Mouse (Mus musculus): ENCODE results near the gene Adcy1. TPM values are rescaled to one million over a fixed set of nuclear protein-coding genes. Genes with fewer than 3 reads are reported as not detected.
"Not testable (repeated sequence)": the region's sequence is repeated elsewhere in the genome, so short reads cannot be mapped to it uniquely, and the experiment has no call there.

Adcy1 gene
- polyA plus RNA-seq, 1 experiment from 2014 or later: 2.0 TPM

DNA sequence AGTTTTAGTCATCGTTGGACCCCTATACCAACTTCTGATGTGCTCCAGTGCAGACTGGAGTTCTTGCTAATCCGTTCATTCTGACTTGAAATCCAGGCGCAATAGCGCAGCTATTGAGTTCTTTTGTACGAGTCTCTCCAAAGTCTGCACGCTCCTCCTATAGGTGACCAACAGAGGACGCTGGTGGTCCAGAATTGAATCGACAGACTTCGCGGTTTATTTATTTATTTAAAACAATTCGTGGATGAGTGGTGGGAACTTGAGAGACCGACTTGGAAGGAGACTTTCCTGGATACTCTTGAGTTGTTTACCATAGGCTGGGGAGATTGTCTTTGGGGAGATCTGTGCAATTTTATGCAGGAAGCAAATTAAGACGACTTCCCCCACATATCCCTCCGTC is 151.5 kb downstream of the Adcy1 start:
- H3K9me3 ChIP-seq (ENCODE audit: control insufficient read depth, low read length): no peaks in the 10 kb centered on the region
- peaks cover 11% of the 10 kb centered on the region for H3K4me1 ChIP-seq (ENCODE audit: control insufficient read depth, insufficient read depth, low read length)
- DNase-seq (ENCODE audit: low spot score) (peak; percentile 72), ATAC-seq (ENCODE audit: insufficient read depth, low FRiP score, low TSS enrichment) (no peak)
- peak overlapping the region; percentile 86 for H3K4me2 ChIP-seq (ENCODE audit: low read depth)
- H3K27ac ChIP-seq (ENCODE audit: low read depth, low read length): no peak overlapping the region
- H3K36me3 ChIP-seq (ENCODE audit: control insufficient read depth, insufficient read depth, low read length): no peaks in the 10 kb centered on the region
- WGBS: 9% methylated on average over 14 of the region's 14 CpGs
- H3K9ac ChIP-seq (ENCODE audit: low read length): no peak overlapping the region
- peak overlapping the region; percentile 56; the same call in 1 of the 2 replicates for H3K4me3 ChIP-seq (ENCODE audit: low read depth, low read length)
- H3K27me3 ChIP-seq (ENCODE audit: control insufficient read depth, insufficient read depth, low read length): peaks cover 14% of the 10 kb centered on the region

DNA sequence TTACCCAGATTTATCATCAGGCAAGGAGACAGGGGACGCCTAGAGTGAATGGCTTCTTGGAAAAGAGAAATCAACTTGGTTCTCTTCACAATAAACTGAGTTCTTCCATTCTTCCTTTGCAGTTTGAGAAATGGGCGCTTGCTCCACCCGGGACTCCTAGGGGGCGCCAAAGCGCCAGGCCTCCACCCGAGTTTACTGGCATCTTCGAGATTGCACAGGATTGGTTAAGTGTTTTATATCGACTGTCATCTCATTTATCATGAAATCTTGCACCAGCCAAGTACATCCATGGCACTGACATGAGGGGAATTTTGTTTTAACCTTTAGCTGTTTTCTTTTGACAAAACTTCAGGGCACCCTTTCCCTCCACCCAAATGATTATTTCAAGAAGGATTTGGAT is 152.4 kb downstream of the Adcy1 start:
- DNase-seq (ENCODE audit: low spot score) (peak; percentile 75), ATAC-seq (ENCODE audit: insufficient read depth, low FRiP score, low TSS enrichment) (no peak)
- Histone ChIP-seq H3K9me3 (ENCODE audit: control insufficient read depth, low read length) (no peaks in the 10 kb centered on the region), H3K27ac (ENCODE audit: low read depth, low read length) (no peak overlapping the region), H3K4me2 (ENCODE audit: low read depth) (no peak overlapping the region), H3K36me3 (ENCODE audit: control insufficient read depth, insufficient read depth, low read length) (no peaks in the 10 kb centered on the region), H3K4me3 (ENCODE audit: low read depth, low read length) (no peak overlapping the region), H3K9ac (ENCODE audit: low read length) (no peak overlapping the region), H3K4me1 (ENCODE audit: control insufficient read depth, insufficient read depth, low read length) (peaks cover 11% of the 10 kb centered on the region), H3K27me3 (ENCODE audit: control insufficient read depth, insufficient read depth, low read length) (peaks cover 14% of the 10 kb centered on the region)
- WGBS: 20% methylated on average over 8 of the region's 8 CpGs

DNA sequence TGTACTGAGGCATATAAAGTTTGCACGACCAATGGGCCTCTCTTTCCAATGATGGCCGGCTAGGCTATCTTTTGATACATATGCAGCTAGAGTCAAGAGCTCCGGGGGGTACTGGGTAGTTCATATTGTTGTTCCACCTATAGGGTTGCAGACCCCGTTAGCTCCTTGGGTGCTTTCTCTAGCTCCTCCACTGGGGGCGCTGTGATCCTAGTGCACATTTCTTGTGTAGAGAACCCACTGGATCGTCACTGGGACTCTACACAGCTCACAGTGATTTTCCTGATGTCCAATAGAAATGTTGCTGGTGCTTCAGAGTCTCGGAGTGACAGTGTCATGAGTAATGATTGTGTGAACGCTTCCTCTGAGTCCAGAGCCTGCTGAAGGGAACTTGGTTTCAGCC is 158.5 kb downstream of the Adcy1 start:
- not testable (repeated sequence) for H3K9me3 ChIP-seq (ENCODE audit: control insufficient read depth, low read length); ATAC-seq (ENCODE audit: insufficient read depth, low FRiP score, low TSS enrichment); H3K27ac ChIP-seq (ENCODE audit: low read depth, low read length); H3K27me3 ChIP-seq (ENCODE audit: control insufficient read depth, insufficient read depth, low read length); H3K4me1 ChIP-seq (ENCODE audit: control insufficient read depth, insufficient read depth, low read length); H3K4me2 ChIP-seq (ENCODE audit: low read depth); DNase-seq (ENCODE audit: low spot score); H3K4me3 ChIP-seq (ENCODE audit: low read depth, low read length); H3K36me3 ChIP-seq (ENCODE audit: control insufficient read depth, insufficient read depth, low read length); H3K9ac ChIP-seq (ENCODE audit: low read length)
- WGBS: 76% methylated on average over 8 of the region's 8 CpGs

DNA sequence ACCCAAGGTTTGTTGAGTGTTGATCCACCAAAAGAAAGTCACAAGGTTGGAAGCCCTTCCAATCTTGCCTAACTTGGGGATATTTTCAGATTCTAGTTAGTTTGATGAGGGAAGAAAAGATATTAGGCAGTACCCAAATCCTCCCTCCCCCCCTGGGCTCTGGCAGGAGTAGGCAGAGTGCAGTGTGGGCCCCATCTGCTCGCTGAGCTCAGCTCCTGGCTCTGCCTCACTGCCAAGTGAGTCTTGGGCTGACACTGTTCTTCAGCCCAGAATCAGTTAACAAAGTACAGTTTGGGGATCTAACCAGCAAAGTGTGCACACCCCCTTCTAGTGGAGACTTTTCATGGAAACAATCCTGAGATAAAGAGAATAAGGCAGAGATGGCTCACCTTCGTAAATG is 162.9 kb downstream of the Adcy1 start:
- no peak for ATAC-seq (ENCODE audit: insufficient read depth, low FRiP score, low TSS enrichment)
- WGBS: 69% methylated on average over 2 of the region's 2 CpGs
- no peaks in the 10 kb centered on the region for H3K27me3 ChIP-seq (ENCODE audit: control insufficient read depth, insufficient read depth, low read length)

DNA sequence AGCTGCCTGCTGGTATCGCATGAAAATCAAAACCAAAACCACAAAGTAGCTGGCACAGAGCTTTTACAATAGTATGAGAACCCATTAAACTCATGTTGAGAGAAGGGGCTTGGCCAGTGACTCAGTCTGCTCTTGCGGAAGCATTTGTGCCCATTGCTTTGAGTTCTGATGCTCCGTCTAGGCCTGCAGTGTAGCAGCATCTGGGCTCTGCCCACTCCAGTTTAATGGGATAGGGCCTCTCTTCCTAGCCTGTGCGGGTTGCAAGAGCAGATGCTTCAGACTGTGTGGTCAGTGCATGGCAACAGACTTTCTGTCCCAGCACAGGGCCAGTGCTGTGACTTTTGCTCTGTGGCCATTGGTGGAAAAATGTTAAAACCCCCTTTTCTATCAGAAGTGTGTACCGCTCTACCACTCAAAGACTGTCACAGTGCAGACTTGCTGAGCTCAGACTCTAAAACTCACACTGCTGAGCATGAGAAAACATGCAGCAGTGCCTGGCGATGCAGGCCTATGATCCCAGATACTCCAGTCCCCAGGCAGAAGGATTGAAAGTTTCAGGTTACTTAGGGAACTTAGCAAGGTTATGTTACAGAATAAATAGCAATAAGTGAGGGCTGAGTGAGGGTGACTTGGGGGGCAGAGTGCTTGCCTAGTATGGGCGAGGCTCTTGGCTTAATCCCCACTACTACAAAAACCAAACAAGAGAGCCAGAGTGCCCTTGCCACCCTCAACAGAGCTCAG is 163.7 kb downstream of the Adcy1 start:
- no peaks in the 10 kb centered on the region for H3K36me3 ChIP-seq (ENCODE audit: control insufficient read depth, insufficient read depth, low read length)
- DNase-seq (ENCODE audit: low spot score) (no peak), ATAC-seq (ENCODE audit: insufficient read depth, low FRiP score, low TSS enrichment) (no peak)
- no peak overlapping the region for H3K9ac ChIP-seq (ENCODE audit: low read length)
- no peak overlapping the region for H3K4me2 ChIP-seq (ENCODE audit: low read depth)
- H3K9me3 ChIP-seq (ENCODE audit: control insufficient read depth, low read length): no peaks in the 10 kb centered on the region
- WGBS: 78% methylated on average over 7 of the region's 7 CpGs
- H3K4me3 ChIP-seq (ENCODE audit: low read depth, low read length): no peak overlapping the region
- no peaks in the 10 kb centered on the region for H3K27me3 ChIP-seq (ENCODE audit: control insufficient read depth, insufficient read depth, low read length)
- H3K27ac ChIP-seq (ENCODE audit: low read depth, low read length): no peak overlapping the region
- no peaks in the 10 kb centered on the region for H3K4me1 ChIP-seq (ENCODE audit: control insufficient read depth, insufficient read depth, low read length)

More for the DNA sequence above, 162.9 kb downstream of the Adcy1 start:
- Histone ChIP-seq H3K4me3 (ENCODE audit: low read depth, low read length) (no peak overlapping the region), H3K27ac (ENCODE audit: low read depth, low read length) (no peak overlapping the region), H3K36me3 (ENCODE audit: control insufficient read depth, insufficient read depth, low read length) (no peaks in the 10 kb centered on the region), H3K4me2 (ENCODE audit: low read depth) (no peak overlapping the region), H3K4me1 (ENCODE audit: control insufficient read depth, insufficient read depth, low read length) (no peaks in the 10 kb centered on the region), H3K9me3 (ENCODE audit: control insufficient read depth, low read length) (no peaks in the 10 kb centered on the region), H3K9ac (ENCODE audit: low read length) (no peak overlapping the region)
- DNase-seq (ENCODE audit: low spot score): no peak

DNA sequence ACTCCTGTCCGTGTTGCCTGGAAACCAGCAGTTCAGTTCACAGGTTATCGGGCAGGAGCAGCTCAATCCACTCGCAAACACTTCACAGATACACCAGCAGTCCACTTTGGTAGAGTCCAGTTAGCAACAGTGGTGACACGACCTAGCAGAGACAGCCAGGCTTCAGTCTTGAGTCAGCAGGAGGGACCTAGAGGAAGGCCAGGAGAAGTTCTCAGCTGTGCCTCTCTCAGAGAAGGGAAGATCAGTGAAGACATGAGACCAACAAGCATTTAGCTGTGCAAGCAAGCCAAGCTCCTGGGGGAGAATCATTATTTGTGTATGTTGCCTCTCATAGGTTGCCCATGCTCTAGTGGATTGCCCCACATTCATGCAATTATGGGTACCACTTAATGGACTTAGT is 164.8 kb downstream of the Adcy1 start:
- 82% methylated on average over 4 of the region's 4 CpGs for WGBS

More for the DNA sequence above, 164.8 kb downstream of the Adcy1 start:
- Histone ChIP-seq H3K4me2 (ENCODE audit: low read depth) (no peak overlapping the region), H3K36me3 (ENCODE audit: control insufficient read depth, insufficient read depth, low read length) (no peaks in the 10 kb centered on the region), H3K9me3 (ENCODE audit: control insufficient read depth, low read length) (no peaks in the 10 kb centered on the region), H3K27ac (ENCODE audit: low read depth, low read length) (no peak overlapping the region), H3K4me3 (ENCODE audit: low read depth, low read length) (no peak overlapping the region), H3K4me1 (ENCODE audit: control insufficient read depth, insufficient read depth, low read length) (no peaks in the 10 kb centered on the region), H3K27me3 (ENCODE audit: control insufficient read depth, insufficient read depth, low read length) (no peaks in the 10 kb centered on the region), H3K9ac (ENCODE audit: low read length) (no peak overlapping the region)
- ATAC-seq (ENCODE audit: insufficient read depth, low FRiP score, low TSS enrichment) (no peak), DNase-seq (ENCODE audit: low spot score) (no peak)

Other genes with a start within 250 kb of the Adcy1 start
- not detected in 2 replicates for gene Gm11983, start 225.8 kb upstream of the Adcy1 start, polyA plus RNA-seq (2014; fragmentation: Nextera tagmentation; extraction: Ambion mirVana)
- not detected in 2 replicates for gene Gm11985, start 125.1 kb downstream of the Adcy1 start, polyA plus RNA-seq (2014; fragmentation: Nextera tagmentation; extraction: Ambion mirVana)
- 0.26 and 0.34 TPM in 2 replicates for gene Igfbp1, start 134.3 kb downstream of the Adcy1 start, polyA plus RNA-seq (2014; fragmentation: Nextera tagmentation; extraction: Ambion mirVana)
- gene Igfbp3, start 150.4 kb downstream of the Adcy1 start, polyA plus RNA-seq (2014; fragmentation: Nextera tagmentation; extraction: Ambion mirVana): 36.4 and 37.4 TPM in 2 replicates

Data from neural tube, embryonic 11.5 days (tissue).